Mouse (Mus musculus): Measurements from ENCODE around the gene Brox.

Gene Brox

DNA sequence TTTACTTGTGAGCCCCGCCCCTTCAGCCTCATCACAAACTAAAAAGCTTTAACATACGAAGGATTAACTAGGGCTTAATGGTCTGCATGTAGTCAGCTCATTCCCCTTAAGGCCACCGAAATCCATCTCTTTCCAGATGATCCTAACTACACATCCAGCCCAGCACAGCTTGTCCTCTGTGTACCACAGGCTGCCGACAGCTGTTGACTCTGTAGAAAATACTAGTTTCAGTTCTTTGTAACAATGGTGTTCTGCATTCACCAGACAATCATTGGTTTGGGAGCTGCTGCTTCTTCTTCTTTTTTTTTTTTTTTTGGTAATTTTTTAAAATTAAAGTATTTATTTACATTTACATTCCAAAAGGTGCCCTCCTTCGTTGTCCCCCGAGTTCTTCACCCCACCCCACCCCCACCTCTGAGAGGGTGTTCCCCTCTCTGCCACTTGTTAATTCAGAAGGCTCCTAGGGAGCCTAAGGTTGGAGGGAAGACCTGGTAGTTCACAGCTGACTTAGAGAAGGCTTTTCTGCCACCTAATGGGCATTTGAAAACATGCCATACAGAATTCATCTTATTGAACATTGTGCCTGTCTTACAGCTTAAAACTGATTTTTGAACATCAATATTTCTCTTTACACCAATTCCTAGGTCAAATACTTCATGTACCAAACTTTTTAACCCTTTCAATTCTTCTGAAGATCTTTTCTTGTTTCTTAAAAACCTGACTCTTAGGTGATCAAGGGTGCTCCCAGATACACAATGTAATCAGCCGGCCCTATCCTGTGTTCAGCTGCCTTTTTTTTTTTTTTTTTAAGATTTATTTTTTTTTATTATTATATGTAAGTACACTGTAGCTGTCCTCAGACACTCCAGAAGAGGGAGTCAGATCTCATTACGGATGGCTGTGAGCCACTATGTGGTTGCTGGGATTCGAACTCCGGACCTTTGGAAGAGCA, 23.9 kb downstream of the Brox start:
- DNase-seq (ENCODE audit: low spot score in 2 of 2), result no peak

DNA sequence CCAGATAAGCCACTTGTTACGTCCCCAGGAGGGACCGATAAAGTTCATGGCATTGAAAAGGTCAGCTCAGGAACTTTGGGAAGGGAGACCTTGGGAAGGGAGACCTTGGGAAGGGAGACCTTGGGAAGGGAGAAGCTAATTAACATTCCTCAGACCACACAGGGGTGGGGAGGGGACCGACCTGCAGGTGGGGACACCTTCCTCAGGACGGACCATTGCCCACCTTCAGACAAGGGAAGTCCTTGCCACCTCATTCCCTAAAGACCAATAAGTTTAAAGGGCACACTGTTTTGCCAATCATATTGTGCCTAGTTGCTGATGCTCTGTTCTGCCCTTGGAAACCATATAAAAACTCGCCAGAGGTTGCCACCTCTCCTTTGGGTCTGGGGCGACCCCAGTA, 29.4 kb downstream of the Brox start:
- DNase-seq (ENCODE audit: low spot score in 2 of 2), result no peak

DNA sequence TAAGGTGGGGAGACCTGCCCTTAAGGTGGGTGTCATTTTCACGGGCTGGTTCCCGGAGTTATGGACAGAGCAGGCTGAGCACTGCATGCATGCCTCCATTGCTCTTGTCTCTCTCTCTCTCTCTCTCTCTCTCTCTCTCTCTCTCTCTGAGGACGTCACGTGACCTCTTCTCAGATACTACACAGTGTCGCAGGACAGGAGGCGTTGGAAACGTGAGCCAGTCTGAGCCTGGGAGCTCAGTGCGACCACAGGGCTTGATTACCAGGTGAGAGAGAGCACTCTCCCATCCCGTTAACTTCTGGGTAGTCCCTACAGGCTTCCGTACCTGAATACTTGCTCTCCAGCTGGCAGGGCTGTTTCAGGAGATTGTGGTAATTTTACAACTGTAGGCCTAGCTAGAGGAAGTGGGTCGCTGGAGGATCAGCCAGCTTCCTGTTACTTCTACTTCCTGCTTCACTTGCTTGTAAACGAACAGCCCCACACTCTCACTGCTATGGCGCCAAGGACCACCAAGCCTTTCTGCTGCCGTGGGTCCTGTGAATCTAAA, 31.1 kb downstream of the Brox start:
- peak in 1 of 2 experiments; percentile 2 for DNase-seq (ENCODE audit: low spot score in 2 of 2)

DNA sequence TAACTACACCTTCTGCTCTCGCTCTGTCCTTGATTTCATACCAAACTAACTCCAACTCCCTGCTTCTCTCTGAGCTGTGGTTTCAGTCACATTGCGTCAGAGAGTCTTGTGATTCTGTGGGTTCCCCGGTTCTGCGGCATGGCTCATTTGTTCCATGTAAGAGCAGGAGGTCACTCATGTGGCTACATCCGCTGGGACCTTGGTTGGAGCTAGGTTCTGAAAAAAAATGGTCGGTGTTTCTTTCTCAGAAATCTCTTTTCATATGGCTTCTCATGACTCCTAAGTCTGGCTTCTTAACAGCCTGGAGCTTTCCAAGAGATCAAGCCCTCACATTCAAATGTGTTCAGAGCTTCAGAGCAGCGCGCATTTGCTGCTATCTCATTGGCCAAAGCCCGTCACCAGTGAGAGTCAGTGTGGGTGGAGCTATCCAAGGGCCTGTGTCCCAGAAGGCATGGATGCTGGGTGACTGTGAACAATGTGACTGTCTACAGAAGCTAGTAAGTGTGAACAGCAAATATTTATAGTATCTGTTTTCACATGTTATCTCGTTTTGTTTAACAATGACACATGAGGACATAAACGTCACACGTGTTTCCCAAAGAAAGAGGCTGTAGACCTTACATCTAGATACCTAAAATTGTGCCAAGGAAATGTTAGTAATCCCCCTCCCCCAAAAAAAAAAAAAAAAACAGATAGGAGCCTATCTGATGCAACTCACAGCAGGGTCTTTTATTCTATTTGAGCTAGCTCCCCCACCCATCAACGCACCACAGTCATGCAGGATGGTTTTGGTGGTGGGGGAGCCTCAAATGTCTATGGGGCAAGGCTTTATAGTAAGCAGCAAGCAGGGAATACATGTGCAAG, 32.7 kb downstream of the Brox start:
- peak; percentile 23 to 36 for DNase-seq (ENCODE audit: low spot score in 2 of 2)

DNA sequence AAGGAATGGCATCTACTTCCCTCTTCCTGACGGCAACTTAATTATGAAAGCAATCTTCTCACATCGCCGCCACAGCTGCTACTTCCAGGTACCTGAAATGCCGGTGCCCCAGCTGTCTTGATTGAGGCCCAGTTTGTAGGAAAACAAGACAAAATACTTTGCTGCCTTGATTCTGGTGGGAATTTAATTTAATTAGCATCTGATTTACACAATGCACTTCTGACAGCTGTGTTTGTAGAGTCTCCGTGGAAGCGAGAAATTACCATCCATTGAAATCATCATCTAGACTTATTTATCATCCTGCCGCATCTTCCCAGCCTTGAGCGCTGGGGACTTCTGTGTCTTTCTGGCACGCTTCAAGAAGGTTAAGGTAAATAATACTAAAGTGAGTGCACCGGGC, 44.5 kb downstream of the Brox start:
- no peak for DNase-seq (ENCODE audit: low spot score in 2 of 2)

DNA sequence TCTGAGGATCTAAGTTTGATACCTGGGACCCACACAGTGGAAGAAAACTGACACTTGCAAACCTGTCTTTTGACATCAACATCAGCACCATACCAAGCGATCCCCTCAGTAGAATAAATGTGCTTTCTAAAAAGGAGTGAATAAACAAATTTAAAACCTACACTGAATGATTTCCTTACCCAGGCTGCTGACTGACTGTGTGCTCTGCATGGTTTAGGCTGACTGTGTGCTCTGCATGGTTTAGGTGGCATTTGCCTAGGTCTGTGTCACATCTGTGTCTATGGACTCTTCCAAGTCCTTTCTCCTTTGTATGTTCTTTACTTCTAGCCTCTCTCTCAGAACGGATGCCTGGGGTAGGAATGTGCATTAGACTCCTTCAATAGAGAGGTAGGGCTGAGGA, 45.3 kb downstream of the Brox start:
- no peak for DNase-seq (ENCODE audit: low spot score in 2 of 2)

DNA sequence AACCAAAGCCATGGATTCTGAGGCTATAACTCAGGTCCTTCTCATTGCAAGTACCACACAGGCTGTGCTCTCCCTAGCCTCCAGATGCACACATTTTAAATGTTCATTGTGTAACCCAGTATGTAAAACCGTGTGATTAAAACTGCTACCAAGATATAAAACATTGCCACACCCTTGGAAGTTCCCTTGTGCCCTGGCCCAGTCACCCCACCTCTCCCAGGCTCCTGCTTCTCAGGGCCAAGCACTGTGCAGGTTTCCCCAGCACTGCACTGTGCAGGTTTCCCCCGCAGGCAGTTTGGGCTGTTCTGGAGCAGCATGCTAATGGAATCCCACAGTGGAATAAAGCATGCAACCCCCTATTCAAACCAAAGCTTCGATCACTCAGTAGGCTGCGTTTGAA, 46.5 kb downstream of the Brox start:
- no peak for DNase-seq (ENCODE audit: low spot score in 2 of 2)

DNA sequence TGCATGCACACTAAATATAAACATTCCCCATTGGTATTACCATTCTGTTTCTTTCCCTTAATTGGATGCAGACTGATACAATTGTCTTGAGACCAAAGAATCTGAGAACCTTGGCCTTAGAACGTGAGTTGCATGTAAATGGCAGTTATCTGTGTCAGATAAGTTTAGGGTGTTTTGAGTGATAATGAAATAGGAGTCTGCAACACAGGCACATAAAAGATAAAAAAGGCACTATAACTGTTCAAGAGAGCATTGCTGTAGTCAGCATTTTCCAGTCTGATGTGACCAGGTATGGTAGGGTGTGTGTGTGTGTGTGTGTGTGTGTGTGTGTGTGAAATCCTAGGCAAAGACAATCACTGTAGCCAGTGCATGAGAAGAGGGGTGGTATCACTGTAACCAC, 48.9 kb downstream of the Brox start:
- DNase-seq (ENCODE audit: low spot score in 2 of 2), result no peak

DNA sequence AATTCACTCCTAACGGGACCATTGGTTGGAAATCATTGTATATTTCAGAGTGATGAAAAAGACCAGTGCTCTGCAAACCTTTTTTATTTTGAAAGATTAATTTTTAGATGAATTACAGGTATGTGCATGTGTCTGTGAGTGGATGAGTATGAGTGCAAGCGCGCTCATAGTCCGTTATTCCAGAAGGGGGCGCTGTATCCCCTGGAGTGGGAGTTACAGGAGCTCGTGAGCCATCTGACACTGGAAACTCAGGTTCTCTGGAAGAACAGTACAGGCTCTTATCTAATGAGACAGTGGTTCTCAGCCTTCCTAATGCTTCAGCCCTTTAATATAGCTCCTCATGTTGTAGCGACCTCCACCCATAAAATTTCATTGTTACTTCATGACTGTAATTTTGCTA, 53.8 kb downstream of the Brox start:
- no peak for DNase-seq (ENCODE audit: low spot score in 2 of 2)

DNA sequence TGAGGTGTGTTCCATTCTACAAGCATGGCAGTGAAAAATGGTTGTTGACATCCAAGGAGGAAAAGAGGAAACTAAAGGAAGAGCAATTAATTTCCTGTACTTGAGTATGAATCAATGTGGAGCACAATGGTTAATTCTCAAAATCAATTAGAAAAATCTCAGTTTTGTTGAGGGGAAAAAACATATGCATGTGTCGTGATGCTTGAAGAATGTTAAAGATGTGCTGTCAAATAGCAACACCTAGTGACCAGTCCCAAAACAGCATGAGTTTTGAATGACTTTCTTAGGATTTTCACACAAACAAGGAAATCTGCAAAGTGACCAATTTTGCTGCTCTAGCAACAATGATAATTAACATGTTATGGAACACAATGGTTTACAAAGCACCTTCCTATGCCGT, 59.2 kb downstream of the Brox start:
- peak in 1 of 2 experiments; percentile 39 for DNase-seq (ENCODE audit: low spot score in 2 of 2)

DNA sequence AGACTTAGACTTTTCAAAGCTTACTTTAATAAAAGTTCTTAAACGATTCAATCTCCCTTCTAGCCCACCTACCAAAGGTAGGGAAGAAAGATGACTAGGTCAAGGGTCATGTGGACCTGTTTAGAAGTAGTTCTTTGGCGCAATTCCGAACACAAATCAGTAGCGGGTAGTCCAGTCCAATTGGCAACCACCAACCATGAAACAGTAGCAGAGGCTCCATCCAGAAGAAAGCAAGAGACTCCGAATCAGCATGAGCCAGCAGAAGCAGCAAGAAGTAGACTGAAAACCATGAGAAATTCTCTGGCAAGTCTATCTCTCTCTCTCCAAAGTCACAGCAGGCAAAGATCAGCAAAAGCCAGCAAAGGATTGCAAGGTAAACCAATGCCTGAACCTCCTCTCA, 60.6 kb downstream of the Brox start:
- DNase-seq (ENCODE audit: low spot score in 2 of 2), result peak; percentile 40 to 49

DNA sequence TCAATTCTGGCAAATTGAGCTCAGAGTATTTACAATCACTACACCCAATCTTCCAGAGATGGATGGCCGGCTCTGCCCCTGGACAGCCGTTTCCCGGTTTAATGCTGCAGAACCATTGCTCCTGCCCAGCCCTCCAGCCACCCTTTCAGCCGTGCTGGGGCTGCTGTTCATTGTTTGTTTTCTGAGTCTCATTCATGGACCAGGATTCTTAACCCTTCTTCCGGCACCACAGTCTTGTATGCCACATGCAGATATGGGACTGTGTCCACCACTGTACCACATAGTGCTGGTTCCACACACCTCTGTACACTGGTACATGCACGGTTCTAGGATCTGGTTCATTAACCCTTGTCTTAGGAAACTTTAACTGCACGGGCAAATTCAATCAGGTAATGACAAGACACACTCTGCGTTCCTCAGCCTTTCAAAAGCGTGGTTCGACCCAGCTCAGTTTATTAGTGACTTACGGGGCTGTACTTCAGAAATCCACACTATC, 63.3 kb downstream of the Brox start:
- no peak for DNase-seq (ENCODE audit: low spot score in 2 of 2)

DNA sequence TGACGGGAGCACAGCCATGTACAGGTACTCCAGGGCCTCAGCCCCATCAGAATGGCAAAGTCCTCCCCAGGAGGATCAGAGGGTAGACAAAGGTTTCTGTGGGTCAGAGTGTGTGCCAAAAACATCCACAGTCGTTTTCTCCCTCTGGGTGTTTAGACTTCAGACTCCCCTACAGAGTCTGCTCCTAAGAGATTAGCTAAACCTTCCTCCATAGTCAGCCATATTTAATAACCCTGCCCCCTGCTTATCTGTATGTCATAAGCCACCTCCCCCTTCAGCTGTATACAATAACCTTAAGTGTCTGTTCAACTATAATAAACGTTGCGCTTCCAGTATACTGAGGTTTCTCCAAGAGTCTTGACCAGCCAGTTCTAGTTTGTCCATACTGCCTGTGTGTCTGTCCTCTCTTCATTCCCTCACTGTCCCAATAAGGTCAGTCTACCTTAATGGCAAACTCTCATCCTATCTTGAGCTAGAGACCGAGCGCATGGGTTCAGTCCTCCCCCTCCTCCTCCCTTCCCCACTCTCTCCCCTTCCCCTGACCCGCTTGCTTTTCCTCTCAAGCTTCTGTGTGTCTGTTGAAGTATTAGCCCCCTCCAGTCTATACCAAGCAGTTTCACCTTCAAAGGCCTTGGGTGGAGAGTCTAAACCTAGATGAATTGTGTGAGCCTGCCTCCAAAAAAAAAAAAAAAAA, 63.9 kb downstream of the Brox start:
- DNase-seq (ENCODE audit: low spot score in 2 of 2), result no peak

DNA sequence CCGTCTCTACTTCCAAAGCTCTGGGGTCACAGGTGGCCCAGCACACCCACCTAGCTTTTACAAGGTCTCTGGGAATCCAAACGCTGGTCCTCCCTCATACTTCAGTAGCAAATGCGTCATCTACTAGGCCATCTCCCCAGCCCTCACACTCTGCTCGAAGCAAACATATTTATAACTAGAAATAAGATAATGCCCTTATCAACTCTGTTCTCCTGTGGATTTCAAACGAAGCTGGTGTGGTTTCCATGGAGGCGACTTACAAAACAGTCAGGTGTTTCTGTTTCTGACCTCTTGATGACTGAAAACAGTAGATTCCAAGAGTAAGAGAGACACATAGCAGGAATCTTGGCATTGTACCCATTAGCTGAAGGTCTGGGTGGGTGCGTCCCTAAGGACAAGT, 69.6 kb downstream of the Brox start:
- no peak for DNase-seq (ENCODE audit: low spot score in 2 of 2)
